Mouse (Mus musculus) stomach, postnatal 0 days (tissue): ENCODE measurements around the gene Tanc1. TPM values are rescaled to one million over a fixed set of nuclear protein-coding genes. Genes with fewer than 3 reads are reported as not detected.
A peak's percentile ranks its signal among the peaks of the same experiment; 100 is the strongest.

Source experiments
- ATAC-seq: fragments of 200-750 bp; cut with Nextera tagmentation; 2 replicates; pipeline ENCODE4 v1.8.0; 2017; ENCODE audit not compliant: low FRiP score, low TSS enrichment
- DNase-seq: peaks from one replicate; pipeline ENCODE4 v3.0.0-alpha.2; 2016; ENCODE audit warnings: low spot score
- H3K27ac ChIP-seq: fragments of 300-500 bp; sonication (generic); replicated peaks from 2 replicates; pipeline ENCODE4 v1.5.1; 2014; ENCODE audit warnings: mild to moderate bottlenecking, control low read depth
- H3K27me3 ChIP-seq: fragments of 300-500 bp; sonication (generic); 2 replicates; pipeline ENCODE4 v1.6.1; 2014; ENCODE audit warnings: low read length; ENCODE audit not compliant: control insufficient read depth, insufficient read depth
- H3K36me3 ChIP-seq: fragments of 300-500 bp; sonication (generic); 2 replicates; pipeline ENCODE4 v1.6.1; 2014; ENCODE audit warnings: low read length, mixed read lengths; ENCODE audit not compliant: control insufficient read depth, insufficient read depth
- H3K4me1 ChIP-seq: fragments of 300-500 bp; sonication (generic); replicated peaks from 2 replicates; pipeline ENCODE4 v1.6.1; 2014; ENCODE audit warnings: antibody characterized with exemption; ENCODE audit not compliant: control insufficient read depth, insufficient read depth
- H3K4me2 ChIP-seq: fragments of 300-500 bp; sonication (generic); replicated peaks from 2 replicates; pipeline ENCODE4 v1.6.1; 2014; ENCODE audit warnings: low read depth, mild to moderate bottlenecking, control low read depth, moderate library complexity
- H3K4me3 ChIP-seq: fragments of 300-500 bp; sonication (generic); 2 replicates; pipeline ENCODE4 v1.5.1; 2014; ENCODE audit warnings: low read depth, low read length, control low read depth
- H3K9ac ChIP-seq: fragments of 300-500 bp; sonication (generic); 2 replicates; pipeline ENCODE4 v1.6.1; 2014; ENCODE audit warnings: mild to moderate bottlenecking, low read length, control low read depth, mixed read lengths
- H3K9me3 ChIP-seq: fragments of 300-500 bp; sonication (generic); 2 replicates; pipeline ENCODE4 v1.6.1; 2016; ENCODE audit warnings: low read length; ENCODE audit not compliant: control insufficient read depth
- CTCF ChIP-seq: IDR thresholded peaks from 2 replicates; pipeline ENCODE4 v1.5.1; 2016; ENCODE audit warnings: antibody characterized with exemption, low read depth, mild to moderate bottlenecking, moderate library complexity
- EP300 ChIP-seq: optimal IDR thresholded peaks from 2 replicates; pipeline ENCODE3; 2016; ENCODE audit warnings: antibody characterized with exemption
- WGBS: fragments of 180-500 bp; shearing (Covaris S2); extraction: QIAGEN DNeasy Blood & Tissue Kit; methylation state at CpG from one replicate; pipeline ENCODE4 v1.1.7; 2014; 5-methylcytosine and 5-hydroxymethylcytosine counted together
- polyA plus RNA-seq: library from polyadenylated mRNA; unstranded; fragments of >200 nt; fragmentation: Nextera tagmentation; extraction: Ambion mirVana; gene quantifications from 2 replicates; pipeline ENCODE4 v1.2.1, GENCODE M21; 2015

Gene Tanc1
- polyA plus RNA-seq, 1 experiment from 2014 or later = 13.4 TPM

DNA sequence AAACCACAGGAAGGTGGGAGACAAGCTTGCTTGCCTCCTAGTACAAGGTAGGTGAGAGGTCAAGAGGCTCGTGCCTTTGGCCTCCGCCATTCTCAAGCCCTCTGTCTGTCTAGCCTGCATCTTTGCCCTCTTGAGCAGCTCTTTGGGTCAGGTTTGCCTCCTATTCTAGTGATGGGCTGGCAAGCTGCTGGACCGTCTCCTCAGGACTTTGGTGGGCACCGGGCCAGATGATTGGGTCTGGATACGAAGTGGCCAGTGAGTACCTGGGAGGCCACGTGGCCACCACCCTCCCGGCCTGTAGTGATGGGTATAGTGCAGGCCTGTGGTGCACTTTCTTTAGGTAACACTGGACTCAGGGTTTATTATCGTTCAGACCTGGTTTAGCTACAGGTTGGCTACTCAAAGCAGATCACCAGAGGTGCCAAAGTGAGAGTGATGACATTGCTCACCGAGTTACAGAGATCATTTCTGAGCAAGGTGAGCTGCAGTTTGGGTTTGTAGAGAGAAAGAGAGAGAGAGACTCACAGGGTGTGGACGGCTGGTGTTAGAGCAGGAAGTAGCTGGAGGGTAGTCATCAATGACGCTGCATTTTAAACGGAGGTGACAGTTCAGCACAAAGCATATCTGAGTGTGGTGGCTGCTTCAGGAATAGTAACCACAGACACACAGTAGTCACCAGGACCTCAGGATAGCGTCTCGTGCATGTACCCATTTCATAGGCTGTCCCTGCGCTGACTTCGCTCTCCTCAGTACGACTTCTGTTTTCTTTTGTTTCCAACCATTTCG lies 188.8 kb downstream of the Tanc1 start:
- H3K27me3 ChIP-seq = no peaks in the 10 kb centered on the region
- no peaks in the 10 kb centered on the region for H3K4me1 ChIP-seq
- peak; percentile 58 for ATAC-seq
- peaks cover 18% of the 10 kb centered on the region for H3K36me3 ChIP-seq
- no peak overlapping the region for H3K4me3 ChIP-seq
- no peak overlapping the region for H3K4me2 ChIP-seq
- WGBS = 89% methylated on average over 18 of the region's 18 CpGs
- no peak for TF ChIP-seq CTCF
- no peak for TF ChIP-seq EP300
- no peaks in the 10 kb centered on the region for H3K9me3 ChIP-seq
- no peak overlapping the region for H3K9ac ChIP-seq
- 0 out of 2 replicates have a peak overlapping the region, but pooled peaks have one; percentile 8 for H3K27ac ChIP-seq
- no peak for DNase-seq

DNA sequence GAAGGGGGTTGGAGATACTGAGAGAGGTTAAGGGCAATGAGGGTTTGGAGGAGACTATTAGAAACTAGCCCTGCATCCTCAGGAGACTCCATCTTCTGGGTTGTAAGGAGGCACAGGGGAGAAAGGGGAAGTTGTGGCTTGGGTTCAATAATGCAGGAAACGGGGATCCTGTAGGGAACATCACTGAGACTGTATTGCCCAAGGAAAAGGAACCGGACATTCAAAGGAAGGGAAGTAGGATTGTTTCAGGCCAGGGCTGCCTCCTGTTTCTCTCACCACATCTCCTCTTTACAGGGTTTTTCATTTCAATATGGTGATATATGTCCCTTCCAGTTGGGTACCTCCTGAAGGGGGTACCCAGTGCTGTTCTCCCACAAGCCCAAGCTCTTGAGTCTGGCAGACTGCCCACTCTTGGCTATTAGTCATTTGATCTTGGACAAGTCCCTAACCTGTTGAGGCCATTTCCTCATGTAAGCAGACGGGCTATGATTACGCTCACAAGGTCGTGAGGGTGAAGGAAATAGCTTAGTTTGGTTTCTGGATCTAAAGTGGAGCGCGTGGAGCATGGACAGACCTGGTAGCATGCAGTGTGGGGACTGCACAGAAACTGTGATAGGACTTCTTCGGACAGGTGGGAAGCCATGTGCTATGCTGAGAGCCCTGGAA lies 191.0 kb downstream of the Tanc1 start:
- no peak for DNase-seq
- Histone ChIP-seq H3K27ac (no peak overlapping the region), H3K4me3 (no peak overlapping the region), H3K36me3 (peaks cover 22% of the 10 kb centered on the region), H3K4me1 (no peaks in the 10 kb centered on the region), H3K27me3 (no peaks in the 10 kb centered on the region), H3K9ac (no peak overlapping the region), H3K4me2 (no peak overlapping the region), H3K9me3 (no peaks in the 10 kb centered on the region)
- TF ChIP-seq EP300 = no peak
- TF ChIP-seq CTCF = no peak
- peak; percentile 62; the same call in 1 of the 2 replicates for ATAC-seq
- 61% methylated on average over 8 of the region's 8 CpGs for WGBS

DNA sequence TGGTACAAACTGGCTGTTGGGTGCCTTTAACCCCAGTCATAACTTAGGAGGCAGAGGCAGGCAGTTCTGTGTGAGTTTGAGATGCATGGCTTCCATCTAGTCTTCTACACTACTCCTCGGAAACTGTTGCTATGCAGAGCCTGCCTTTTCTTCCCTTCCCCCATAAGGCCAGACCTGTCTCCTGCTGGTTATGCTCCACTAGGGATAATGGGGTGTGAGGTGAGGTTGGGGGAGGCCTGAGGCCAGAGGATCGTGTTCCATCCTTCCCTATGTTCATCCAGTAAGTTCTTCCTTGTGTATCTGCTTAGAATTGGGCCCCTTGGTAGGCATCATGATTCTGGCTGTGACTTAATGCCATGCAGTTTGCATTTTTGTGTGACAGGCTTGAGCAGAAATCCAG lies 193.8 kb downstream of the Tanc1 start:
- 77% methylated on average over 2 of the region's 2 CpGs for WGBS
- no peaks in the 10 kb centered on the region for H3K9me3 ChIP-seq
- no peak overlapping the region for H3K9ac ChIP-seq
- no peak for DNase-seq
- no peak overlapping the region for H3K27ac ChIP-seq
- H3K4me1 ChIP-seq = no peaks in the 10 kb centered on the region
- H3K4me2 ChIP-seq = no peak overlapping the region
- peaks cover 16% of the 10 kb centered on the region for H3K36me3 ChIP-seq
- no peak for ATAC-seq
- TF ChIP-seq EP300 (no peak), CTCF (no peak)
- no peaks in the 10 kb centered on the region for H3K27me3 ChIP-seq
- no peak overlapping the region for H3K4me3 ChIP-seq

DNA sequence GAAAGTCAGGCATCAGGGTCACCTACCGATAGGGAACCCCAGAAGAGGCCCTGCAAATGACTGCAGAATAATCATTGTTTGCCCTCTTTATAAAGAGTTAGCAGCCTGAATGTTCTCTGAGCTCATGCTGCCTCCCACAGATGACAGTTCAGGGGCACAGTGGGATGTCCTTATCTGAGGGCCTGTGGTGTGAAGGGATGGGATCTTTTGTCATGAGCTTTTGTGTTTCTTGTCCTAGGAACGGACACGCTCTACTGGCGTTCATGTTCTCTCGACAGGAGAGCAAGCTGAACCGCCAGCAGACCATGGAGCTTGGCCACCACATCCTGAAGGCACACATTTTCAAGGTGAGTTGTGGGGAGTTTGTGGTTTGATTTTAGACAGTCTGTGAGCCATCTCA lies 194.2 kb downstream of the Tanc1 start:
- TF ChIP-seq CTCF (no peak), EP300 (no peak)
- no peaks in the 10 kb centered on the region for H3K27me3 ChIP-seq
- ATAC-seq (no peak), DNase-seq (no peak)
- peaks cover 18% of the 10 kb centered on the region for H3K36me3 ChIP-seq
- no peak overlapping the region for H3K27ac ChIP-seq
- H3K9me3 ChIP-seq = no peaks in the 10 kb centered on the region
- H3K9ac ChIP-seq = no peak overlapping the region
- H3K4me2 ChIP-seq = no peak overlapping the region
- 79% methylated on average over 6 of the region's 6 CpGs for WGBS
- no peaks in the 10 kb centered on the region for H3K4me1 ChIP-seq
- no peak overlapping the region for H3K4me3 ChIP-seq

DNA sequence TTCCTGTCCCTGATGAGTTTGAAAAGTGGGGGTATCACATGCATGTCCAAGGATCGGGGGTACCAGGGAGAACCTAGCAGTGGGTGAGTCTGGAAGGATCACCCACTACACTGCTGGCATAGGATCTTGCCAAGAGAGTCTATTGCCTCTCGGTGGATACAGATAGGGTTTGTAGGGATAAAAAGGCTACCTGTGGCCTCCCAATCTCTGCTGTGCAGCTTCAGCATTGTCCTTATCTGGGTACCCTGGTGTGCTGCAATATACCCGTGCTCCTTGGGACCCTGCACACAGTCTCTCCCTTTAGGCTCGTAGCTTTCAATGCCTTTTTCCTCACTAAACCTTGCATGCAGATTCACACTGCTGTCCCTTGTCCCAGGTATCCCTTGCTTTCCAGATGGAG lies 196.8 kb downstream of the Tanc1 start:
- H3K36me3 ChIP-seq = peaks cover 18% of the 10 kb centered on the region
- DNase-seq (no peak), ATAC-seq (no peak)
- no peak overlapping the region for H3K4me2 ChIP-seq
- no peaks in the 10 kb centered on the region for H3K9me3 ChIP-seq
- TF ChIP-seq CTCF = no peak
- no peak for TF ChIP-seq EP300
- H3K4me1 ChIP-seq = no peaks in the 10 kb centered on the region
- WGBS = 89% methylated on average over 4 of the region's 4 CpGs
- no peaks in the 10 kb centered on the region for H3K27me3 ChIP-seq
- H3K4me3 ChIP-seq = no peak overlapping the region
- no peak overlapping the region for H3K9ac ChIP-seq
- no peak overlapping the region for H3K27ac ChIP-seq

DNA sequence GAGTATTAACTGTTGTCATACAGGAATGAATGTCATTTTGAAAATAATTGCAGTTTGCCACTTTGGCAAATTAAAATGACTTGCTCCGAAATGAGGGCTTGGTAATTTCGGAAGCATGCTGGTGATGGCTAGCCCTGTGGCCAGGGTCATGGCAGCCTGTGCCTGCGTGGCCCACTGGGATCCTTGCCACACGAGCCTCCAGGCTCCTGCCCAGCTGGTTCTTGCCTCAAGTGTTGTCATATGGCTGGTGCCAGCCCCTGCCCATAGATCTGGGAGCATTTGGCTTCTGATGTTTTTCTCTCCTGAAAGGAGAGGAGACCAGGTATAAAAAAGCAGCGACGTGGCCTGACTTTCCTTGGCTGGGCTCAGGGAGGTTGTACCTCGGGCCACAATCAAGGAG lies 198.2 kb downstream of the Tanc1 start:
- no peak overlapping the region for H3K4me2 ChIP-seq
- H3K27ac ChIP-seq = no peak overlapping the region
- DNase-seq = no peak
- no peak overlapping the region for H3K4me3 ChIP-seq
- TF ChIP-seq EP300 = no peak
- TF ChIP-seq CTCF = no peak
- no peaks in the 10 kb centered on the region for H3K4me1 ChIP-seq
- no peaks in the 10 kb centered on the region for H3K9me3 ChIP-seq
- no peak for ATAC-seq
- H3K9ac ChIP-seq = no peak overlapping the region
- no peaks in the 10 kb centered on the region for H3K27me3 ChIP-seq
- 88% methylated on average over 7 of the region's 7 CpGs for WGBS
- H3K36me3 ChIP-seq = peaks cover 18% of the 10 kb centered on the region
